Mouse (Mus musculus) heart, embryonic 12.5 days (tissue): ENCODE data around the gene Tll1. TPM values are rescaled to one million over a fixed set of nuclear protein-coding genes. Genes with fewer than 3 reads are reported as not detected.
"Not testable (repeated sequence)": the region's sequence is repeated elsewhere in the genome, so short reads cannot be mapped to it uniquely, and the experiment has no call there.

Source experiments
- ATAC-seq: fragments of 200-750 bp; cut with Nextera tagmentation; 2 replicates; pipeline ENCODE4 v1.8.0; 2017; ENCODE audit warnings: moderate TSS enrichment, moderate library complexity; ENCODE audit not compliant: insufficient number of reproducible peaks, low FRiP score
- H3K27ac ChIP-seq: fragments of 300-500 bp; sonication (generic); 2 replicates; pipeline ENCODE4 v1.5.1; 2016; ENCODE audit warnings: mild to moderate bottlenecking, moderate library complexity; ENCODE audit not compliant: poor library complexity, severe bottlenecking
- H3K27me3 ChIP-seq: fragments of 300-500 bp; sonication (generic); replicated peaks from 2 replicates; pipeline ENCODE4 v1.6.1; 2016; ENCODE audit warnings: mild to moderate bottlenecking, moderate library complexity
- H3K36me3 ChIP-seq: fragments of 300-500 bp; sonication (generic); 2 replicates; pipeline ENCODE4 v1.6.1; 2016; ENCODE audit warnings: mild to moderate bottlenecking, moderate library complexity
- H3K4me1 ChIP-seq: fragments of 300-500 bp; sonication (generic); replicated peaks from 2 replicates; pipeline ENCODE4 v1.6.1; 2016; ENCODE audit warnings: mild to moderate bottlenecking
- H3K4me2 ChIP-seq: fragments of 300-500 bp; sonication (generic); 2 replicates; pipeline ENCODE4 v1.6.1; 2016; ENCODE audit warnings: mild to moderate bottlenecking, moderate library complexity
- H3K4me3 ChIP-seq: fragments of 300-500 bp; sonication (generic); 2 replicates; pipeline ENCODE4 v1.5.1; 2016; ENCODE audit warnings: mild to moderate bottlenecking
- H3K9ac ChIP-seq: fragments of 300-500 bp; sonication (generic); 2 replicates; pipeline ENCODE4 v1.6.1; 2016; ENCODE audit warnings: mild to moderate bottlenecking, moderate library complexity
- H3K9me3 ChIP-seq: fragments of 300-500 bp; sonication (generic); replicated peaks from 2 replicates; pipeline ENCODE4 v1.6.1; 2016; ENCODE audit warnings: mild to moderate bottlenecking, moderate library complexity
- WGBS: fragments of 180-500 bp; shearing (Covaris S2); methylation state at CpG from one replicate; pipeline ENCODE4 v1.1.7; 2016; 5-methylcytosine and 5-hydroxymethylcytosine counted together
- polyA plus RNA-seq: library from polyadenylated mRNA; unstranded; fragments of >200 nt; fragmentation: Nextera tagmentation; extraction: Ambion mirVana; gene quantifications from 2 replicates; pipeline ENCODE4 v1.2.1, GENCODE M21; 2016

Tll1 gene
- polyA plus RNA-seq, 1 experiment from 2014 or later, result 1.9 TPM

DNA sequence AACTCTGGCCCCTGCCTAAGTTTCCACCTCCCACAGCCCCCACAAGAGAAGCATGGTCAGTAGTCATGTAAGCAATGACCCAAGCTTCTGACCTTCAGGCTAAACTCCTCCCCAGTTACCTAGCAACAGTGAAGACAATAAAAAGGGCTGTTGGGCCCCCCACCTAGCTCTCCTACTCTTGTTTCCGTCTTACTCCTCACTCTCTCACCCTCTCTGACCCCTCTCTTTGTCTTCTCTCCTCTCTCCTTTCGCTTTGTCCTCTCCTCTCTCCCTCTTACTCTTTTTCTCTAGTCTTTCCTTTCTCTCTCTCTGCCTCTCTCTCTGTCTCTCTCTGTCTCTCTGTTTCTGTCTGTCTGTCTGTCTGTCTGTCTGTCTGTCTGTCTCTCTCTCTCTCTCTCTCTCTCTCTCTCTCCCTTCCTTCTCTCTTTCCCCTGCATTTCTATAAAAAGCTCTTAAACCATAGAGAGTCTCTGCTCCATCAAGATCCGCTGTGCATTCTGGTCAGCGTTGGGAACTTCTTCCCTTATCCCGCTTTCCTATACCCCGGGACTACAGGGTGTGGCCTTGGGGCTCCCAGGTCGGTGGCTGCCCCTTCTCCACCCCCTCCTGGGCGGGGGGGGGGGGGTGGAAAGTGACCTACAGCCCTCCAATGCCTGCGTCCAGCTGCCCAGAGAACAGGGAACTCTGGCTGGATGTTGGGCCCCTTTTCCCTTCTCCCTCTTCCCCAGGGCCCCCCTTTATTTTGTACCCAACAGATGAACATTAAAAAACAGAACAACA, 235.3 kb downstream of the Tll1 start:
- not testable (repeated sequence) for H3K9me3 ChIP-seq, H3K27me3 ChIP-seq, H3K9ac ChIP-seq, H3K4me2 ChIP-seq, ATAC-seq, H3K4me3 ChIP-seq, H3K4me1 ChIP-seq, H3K36me3 ChIP-seq, H3K27ac ChIP-seq
- WGBS, result 41% methylated on average over 9 of the region's 9 CpGs
